Mouse (Mus musculus) stomach, embryonic 16.5 days (tissue): ENCODE results near the gene Spata2. TPM values are rescaled to one million over a fixed set of nuclear protein-coding genes. Genes with fewer than 3 reads are reported as not detected.

ENCODE experiments used
- ATAC-seq: fragments of 200-750 bp; cut with Nextera tagmentation; 2 replicates; pipeline ENCODE4 v1.8.0; 2017; ENCODE audit warnings: moderate number of reproducible peaks, moderate TSS enrichment; ENCODE audit not compliant: insufficient read depth, low FRiP score
- H3K27ac ChIP-seq: fragments of 300-500 bp; sonication (generic); 2 replicates; pipeline ENCODE4 v1.5.1; 2014; ENCODE audit warnings: low read length
- H3K27me3 ChIP-seq: fragments of 300-500 bp; sonication (generic); 2 replicates; pipeline ENCODE4 v1.6.1; 2014; ENCODE audit warnings: low read length, control low read depth, mixed read lengths; ENCODE audit not compliant: control insufficient read depth, insufficient read depth
- H3K36me3 ChIP-seq: fragments of 300-500 bp; sonication (generic); 2 replicates; pipeline ENCODE4 v1.6.1; 2014; ENCODE audit warnings: low read length; ENCODE audit not compliant: control insufficient read depth, insufficient read depth
- H3K4me1 ChIP-seq: fragments of 300-500 bp; sonication (generic); 2 replicates; pipeline ENCODE4 v1.6.1; 2014; ENCODE audit warnings: low read length, control low read depth, mixed read lengths; ENCODE audit not compliant: control insufficient read depth, insufficient read depth
- H3K4me2 ChIP-seq: fragments of 300-500 bp; sonication (generic); 2 replicates; pipeline ENCODE4 v1.6.1; 2014; ENCODE audit warnings: low read depth, low read length, mixed read lengths
- H3K4me3 ChIP-seq: fragments of 300-500 bp; sonication (generic); replicated peaks from 2 replicates; pipeline ENCODE4 v1.5.1; 2014; ENCODE audit warnings: mild to moderate bottlenecking, low read length
- H3K9ac ChIP-seq: fragments of 300-500 bp; sonication (generic); 2 replicates; pipeline ENCODE4 v1.6.1; 2014; ENCODE audit warnings: low read length
- H3K9me3 ChIP-seq: fragments of 300-500 bp; sonication (generic); replicated peaks from 2 replicates; pipeline ENCODE4 v1.6.1; 2016; ENCODE audit warnings: low read length, control low read depth; ENCODE audit not compliant: control insufficient read depth
- WGBS: fragments of 180-500 bp; shearing (Covaris S2); extraction: QIAGEN DNeasy Blood & Tissue Kit; methylation state at CpG from one replicate; pipeline ENCODE4 v1.1.7; 2014; 5-methylcytosine and 5-hydroxymethylcytosine counted together
- polyA plus RNA-seq: library from polyadenylated mRNA; unstranded; fragments of >200 nt; fragmentation: Nextera tagmentation; extraction: Ambion mirVana; gene quantifications from 2 replicates; pipeline ENCODE4 v1.2.1, GENCODE M21; 2015

The Spata2 gene
- polyA plus RNA-seq, 1 experiment from 2014 or later = 15.9 TPM

DNA sequence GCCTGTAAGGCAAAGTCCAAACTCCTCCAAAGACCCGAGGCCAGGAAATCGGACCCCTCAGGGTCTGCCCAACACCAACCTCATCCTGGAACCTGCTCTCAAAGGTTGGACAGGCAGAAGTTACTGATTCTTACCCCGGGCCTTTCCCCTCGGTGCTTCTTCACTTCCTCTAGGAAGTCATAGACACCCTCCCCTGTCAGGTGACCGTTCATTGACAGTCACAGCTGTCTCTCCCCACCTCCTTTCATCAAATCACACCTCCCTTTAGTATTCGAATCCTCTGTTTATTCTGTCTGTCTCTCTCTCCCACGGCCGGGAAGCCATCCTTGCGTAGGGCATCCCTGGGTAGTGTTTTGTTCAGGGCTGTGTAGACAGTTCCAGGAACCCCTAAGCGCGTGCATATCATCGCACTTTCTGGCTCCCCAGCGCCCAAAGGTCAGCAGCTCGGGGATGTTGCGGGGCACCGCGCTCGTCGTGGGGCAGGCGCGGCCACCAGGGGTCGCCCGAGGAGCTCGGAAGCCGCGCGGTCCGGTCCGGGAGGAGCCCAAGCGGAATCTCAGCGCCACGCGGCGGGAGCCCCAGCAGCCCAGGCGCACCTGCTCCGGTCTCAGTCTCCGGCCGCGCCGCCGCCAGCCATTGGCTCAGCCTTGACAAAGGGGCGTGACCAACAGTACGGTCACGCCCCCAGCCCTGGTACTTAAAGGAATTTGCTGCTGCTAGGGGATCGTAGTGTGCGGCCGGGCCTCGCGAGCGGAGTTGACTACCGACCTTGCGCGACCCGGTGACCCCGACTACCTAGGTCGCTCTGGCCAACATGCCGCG lies 45.0 kb upstream of the Spata2 start, which contains the start of gene Snai1:
Gene Snai1, plus strand, starts transcription at position 720 of the 822 bp plus-strand sequence.
- under 1% methylated on average over 58 of the region's 58 CpGs for WGBS
- peak within 1 kb of the TSS; percentile 68 for H3K9ac ChIP-seq
- H3K27me3 ChIP-seq = peaks cover 9% of the 10 kb centered on the region; the same call in 1 of the 2 replicates
- no peaks in the 10 kb centered on the region for H3K36me3 ChIP-seq
- H3K4me3 ChIP-seq = peak within 1 kb of the TSS; percentile 50
- peak within 1 kb of the TSS; percentile 62 for H3K4me2 ChIP-seq
- peaks cover 18% of the 10 kb centered on the region for H3K4me1 ChIP-seq
- peak; percentile 97 for ATAC-seq
- H3K27ac ChIP-seq = peak within 1 kb of the TSS; percentile 13; the same call in 1 of the 2 replicates
- H3K9me3 ChIP-seq = no peaks in the 10 kb centered on the region

DNA sequence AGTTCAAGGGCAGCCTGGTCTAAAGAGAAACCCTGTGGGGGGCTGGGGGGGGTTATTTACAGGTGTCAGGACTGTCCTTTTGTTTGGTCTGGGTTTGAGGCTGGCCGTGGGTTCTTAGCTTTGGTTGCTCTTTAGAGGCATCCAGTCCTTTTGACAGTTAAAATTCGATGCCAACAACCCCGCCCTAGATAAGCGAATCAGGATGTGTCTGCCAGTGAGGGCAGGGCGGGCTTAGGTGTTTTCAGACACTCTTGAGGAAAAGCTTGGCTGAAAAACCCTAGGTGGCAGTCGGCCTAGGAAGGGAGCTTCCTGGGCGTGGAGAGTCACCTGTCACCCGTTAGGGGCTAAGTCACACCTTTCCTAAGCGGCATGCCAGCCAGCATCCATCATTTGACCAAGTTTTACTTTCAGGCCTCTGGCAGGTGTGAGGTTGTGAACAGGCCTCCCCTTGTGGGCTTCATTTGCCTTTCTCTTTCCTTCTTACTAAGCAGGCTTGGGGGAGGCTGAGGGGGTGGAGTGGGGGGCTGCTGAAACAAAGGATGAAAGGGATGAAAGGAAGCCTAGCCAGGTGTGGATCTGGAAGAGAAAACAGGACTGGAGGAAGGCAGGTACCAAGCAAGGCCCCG lies 43.7 kb upstream of the Spata2 start:
- no peak overlapping the region for H3K27ac ChIP-seq
- H3K4me2 ChIP-seq = no peak overlapping the region

DNA sequence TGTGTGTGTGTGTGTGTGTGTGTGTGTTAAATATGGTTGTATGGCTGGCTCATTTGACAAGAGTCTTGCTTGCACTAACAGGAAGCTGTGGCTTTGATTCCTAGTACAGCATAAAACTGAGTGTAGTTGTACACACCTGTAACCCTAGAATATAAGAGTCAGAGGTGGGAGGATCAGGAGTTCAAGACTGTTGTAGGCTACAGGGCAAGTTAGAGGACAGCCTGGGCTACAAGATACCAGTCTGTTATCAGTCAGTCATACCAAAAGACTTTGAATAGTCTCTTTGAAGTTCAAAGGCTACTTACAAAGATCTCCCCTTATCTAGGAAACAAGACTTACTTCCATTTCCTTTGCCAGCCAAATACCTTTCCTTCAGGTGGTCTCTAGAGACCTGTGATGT lies 41.2 kb upstream of the Spata2 start:
- no peak for ATAC-seq
- no peak overlapping the region for H3K4me2 ChIP-seq
- no peak overlapping the region for H3K9ac ChIP-seq
- H3K4me1 ChIP-seq = 0 out of 2 replicates have a peak, but pooled peaks cover under 1% of the 10 kb centered on the region
- H3K4me3 ChIP-seq = no peak overlapping the region
- H3K27ac ChIP-seq = no peak overlapping the region
- no peaks in the 10 kb centered on the region for H3K9me3 ChIP-seq
- peaks cover 9% of the 10 kb centered on the region; the same call in 1 of the 2 replicates for H3K27me3 ChIP-seq
- H3K36me3 ChIP-seq = no peaks in the 10 kb centered on the region

More for the DNA sequence above, 43.7 kb upstream of the Spata2 start:
- no peak overlapping the region for H3K9ac ChIP-seq
- peaks cover 9% of the 10 kb centered on the region; the same call in 1 of the 2 replicates for H3K27me3 ChIP-seq
- peaks cover 7% of the 10 kb centered on the region for H3K4me1 ChIP-seq
- no peaks in the 10 kb centered on the region for H3K9me3 ChIP-seq
- WGBS = 38% methylated on average over 10 of the region's 10 CpGs
- ATAC-seq = no peak
- no peak overlapping the region for H3K4me3 ChIP-seq
- no peaks in the 10 kb centered on the region for H3K36me3 ChIP-seq

DNA sequence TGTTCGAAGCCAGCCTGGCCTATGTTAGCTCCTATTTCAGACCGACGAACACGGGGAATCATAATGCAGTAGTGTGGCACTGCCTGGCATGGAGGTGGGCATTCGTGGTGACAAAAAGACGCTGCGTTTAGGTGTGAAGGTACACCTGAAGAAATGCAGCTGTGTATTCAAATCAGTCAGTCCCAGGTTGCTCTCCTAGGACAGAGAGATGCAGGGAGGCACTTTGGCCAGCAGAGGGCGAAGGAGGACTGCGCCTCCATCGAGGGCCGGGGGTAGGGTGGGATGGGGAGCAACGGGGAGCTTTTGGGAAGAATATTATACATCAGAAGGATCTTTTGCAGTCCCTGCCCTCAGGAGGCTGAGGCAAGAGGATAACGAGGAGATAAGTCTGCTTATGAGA lies 39.4 kb upstream of the Spata2 start:
- Histone ChIP-seq H3K4me1 (no peaks in the 10 kb centered on the region), H3K27me3 (peaks cover 3% of the 10 kb centered on the region; the same call in 1 of the 2 replicates), H3K4me2 (no peak overlapping the region; the same call in 1 of the 2 replicates), H3K4me3 (no peak overlapping the region), H3K9ac (no peak overlapping the region), H3K27ac (no peak overlapping the region), H3K9me3 (no peaks in the 10 kb centered on the region), H3K36me3 (no peaks in the 10 kb centered on the region)
- WGBS = 18% methylated on average over 13 of the region's 13 CpGs
- no peak for ATAC-seq

DNA sequence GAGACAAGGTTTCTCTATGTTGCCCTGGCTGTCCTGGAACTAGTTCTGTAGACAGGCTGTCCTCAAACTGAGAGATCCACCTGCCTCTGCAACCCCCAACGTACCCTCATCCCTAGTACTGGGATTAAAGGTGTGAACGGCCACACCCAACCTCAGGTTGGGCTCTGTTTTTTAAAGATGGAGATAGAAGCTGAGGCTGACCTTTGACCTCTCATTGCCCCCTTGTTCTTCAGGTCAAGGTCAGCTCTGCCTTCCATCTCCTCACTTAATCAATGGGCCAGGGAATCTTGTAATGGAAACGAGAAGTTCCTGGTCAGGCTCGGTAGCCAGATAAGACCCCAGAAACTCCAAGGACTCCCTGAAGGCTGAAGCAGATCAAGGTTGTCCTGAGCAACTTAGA lies 37.8 kb upstream of the Spata2 start:
- Histone ChIP-seq H3K4me2 (no peak overlapping the region), H3K36me3 (no peaks in the 10 kb centered on the region), H3K4me1 (no peaks in the 10 kb centered on the region), H3K9ac (no peak overlapping the region), H3K27me3 (no peaks in the 10 kb centered on the region), H3K4me3 (no peak overlapping the region), H3K27ac (no peak overlapping the region), H3K9me3 (no peaks in the 10 kb centered on the region)
- 69% methylated on average over 4 of the region's 4 CpGs for WGBS
- ATAC-seq = no peak

DNA sequence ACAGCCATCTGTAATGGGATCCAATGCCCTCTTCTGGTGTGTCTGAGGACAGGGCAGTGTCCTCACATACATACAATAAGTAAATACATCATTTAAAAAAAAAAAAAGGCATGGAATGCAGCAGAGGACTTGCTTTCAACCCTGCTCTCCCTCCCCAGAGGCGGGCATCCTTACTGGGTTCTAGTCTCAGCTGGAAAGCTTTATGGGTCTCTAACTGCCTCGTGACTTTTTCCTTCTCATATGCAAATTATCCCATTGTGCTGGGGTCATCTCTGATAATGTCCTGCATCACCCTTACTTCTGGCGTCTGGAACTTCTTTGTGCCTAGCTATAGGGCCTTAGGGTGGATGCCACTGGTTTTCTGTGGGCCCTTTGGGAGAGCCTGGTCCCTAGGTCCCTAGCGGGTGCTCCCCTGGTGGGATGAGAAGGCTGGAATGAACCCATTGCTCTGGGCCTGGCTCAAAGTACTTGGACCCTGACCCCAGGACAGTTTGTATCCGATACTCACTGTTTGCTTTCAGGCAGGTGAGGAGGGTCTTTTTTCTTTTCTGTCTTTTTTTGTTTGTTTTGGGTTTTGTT lies 37.3 kb upstream of the Spata2 start:
- no peak overlapping the region for H3K4me2 ChIP-seq
- no peak overlapping the region for H3K4me3 ChIP-seq
- H3K4me1 ChIP-seq = no peaks in the 10 kb centered on the region
- H3K36me3 ChIP-seq = no peaks in the 10 kb centered on the region
- 51% methylated on average over 5 of the region's 5 CpGs for WGBS
- no peak overlapping the region for H3K9ac ChIP-seq
- H3K27me3 ChIP-seq = no peaks in the 10 kb centered on the region
- H3K27ac ChIP-seq = no peak overlapping the region
- H3K9me3 ChIP-seq = no peaks in the 10 kb centered on the region
- ATAC-seq = no peak

DNA sequence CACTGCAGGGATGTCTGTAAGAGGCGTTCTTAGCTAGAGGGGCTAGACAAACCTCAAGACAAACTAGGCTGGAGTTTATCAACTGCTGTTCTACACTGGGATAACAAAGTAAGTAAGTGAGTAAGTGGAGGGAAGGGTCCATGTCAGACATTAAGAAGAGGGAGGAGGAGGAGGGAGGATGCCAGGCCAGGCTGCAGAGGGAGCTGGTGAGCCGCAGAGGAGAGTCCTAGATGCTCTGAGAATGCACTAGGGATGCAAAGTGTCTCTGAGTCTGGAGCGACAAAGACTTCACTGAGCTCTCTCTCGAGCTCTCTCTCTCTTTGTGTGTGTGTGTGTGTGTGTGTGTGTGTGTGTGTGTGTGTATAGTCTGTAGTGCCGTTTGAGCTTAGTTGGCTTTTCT lies 35.6 kb upstream of the Spata2 start:
- Histone ChIP-seq H3K27ac (no peak overlapping the region), H3K27me3 (no peaks in the 10 kb centered on the region), H3K9ac (no peak overlapping the region), H3K4me3 (no peak overlapping the region), H3K9me3 (no peaks in the 10 kb centered on the region), H3K36me3 (no peaks in the 10 kb centered on the region), H3K4me2 (no peak overlapping the region), H3K4me1 (no peaks in the 10 kb centered on the region)
- ATAC-seq = no peak
- 15% methylated on average over 5 of the region's 5 CpGs for WGBS

DNA sequence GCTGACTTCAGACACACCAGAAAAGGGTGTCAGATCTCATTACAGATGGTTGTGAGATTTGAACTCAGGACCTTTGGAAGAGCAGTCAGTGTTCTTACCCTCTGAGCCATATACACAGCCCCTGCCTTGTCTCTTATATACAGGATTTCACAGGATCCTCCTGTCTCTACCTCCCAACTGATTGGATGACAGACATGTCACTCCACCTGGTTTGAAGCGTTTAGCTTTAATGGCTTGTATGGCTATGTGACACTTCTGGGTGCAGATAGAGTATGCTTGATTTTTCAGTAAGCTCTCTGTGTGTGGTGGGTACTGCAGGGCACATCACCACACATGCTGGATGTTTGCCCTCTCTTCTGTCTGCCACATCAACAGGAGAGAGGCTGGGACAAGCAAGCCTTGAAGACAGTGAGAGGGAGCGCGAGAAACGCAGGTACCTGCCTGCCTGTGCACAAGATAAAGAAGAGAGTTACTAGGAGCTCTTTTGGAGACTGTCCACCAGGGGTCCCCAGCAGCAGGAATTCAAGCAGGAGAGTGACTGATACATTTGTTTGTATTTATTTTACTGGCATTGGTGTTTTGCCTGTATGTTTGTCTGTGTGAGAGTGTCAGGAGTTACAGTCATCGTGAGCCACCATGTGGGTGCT lies 27.0 kb upstream of the Spata2 start:
- H3K27ac ChIP-seq = no peak overlapping the region
- 77% methylated on average over 5 of the region's 5 CpGs for WGBS
- H3K4me1 ChIP-seq = no peaks in the 10 kb centered on the region
- H3K36me3 ChIP-seq = peaks cover 7% of the 10 kb centered on the region; the same call in 1 of the 2 replicates
- no peak overlapping the region for H3K4me3 ChIP-seq
- H3K9ac ChIP-seq = no peak overlapping the region
- no peak overlapping the region for H3K4me2 ChIP-seq
- no peaks in the 10 kb centered on the region for H3K9me3 ChIP-seq
- H3K27me3 ChIP-seq = no peaks in the 10 kb centered on the region
- no peak for ATAC-seq
